Mouse (Mus musculus) midbrain, embryonic 16.5 days (tissue): ENCODE measurements at regions not wholly inside any gene's neighbourhood (a gene's known extent, or its start where the extent isn't known, plus 50 kb on each side); places are given as distances from the start of the nearest gene placed in this dataset.

Experiments
- ATAC-seq: fragments of 200-750 bp; cut with Nextera tagmentation; 2 replicates; pipeline ENCODE4 v1.8.0; 2017; ENCODE audit warnings: moderate TSS enrichment
- H3K27ac ChIP-seq: fragments of 300-500 bp; sonication (generic); 2 replicates; pipeline ENCODE4 v1.5.1; 2014; ENCODE audit warnings: mild to moderate bottlenecking, low read length, mixed read lengths
- H3K27me3 ChIP-seq: fragments of 300-500 bp; sonication (generic); 2 replicates; pipeline ENCODE4 v1.6.1; 2014; ENCODE audit warnings: low read depth, low read length, mixed read lengths; ENCODE audit not compliant: control insufficient read depth, insufficient read depth
- H3K36me3 ChIP-seq: fragments of 300-500 bp; sonication (generic); 2 replicates; pipeline ENCODE4 v1.6.1; 2014; ENCODE audit warnings: mild to moderate bottlenecking, low read length, moderate library complexity, mixed read lengths; ENCODE audit not compliant: control insufficient read depth, insufficient read depth
- H3K4me1 ChIP-seq: fragments of 300-500 bp; sonication (generic); 2 replicates; pipeline ENCODE4 v1.6.1; 2014; ENCODE audit warnings: mild to moderate bottlenecking, low read length, mixed read lengths; ENCODE audit not compliant: control insufficient read depth, insufficient read depth
- H3K4me2 ChIP-seq: fragments of 300-500 bp; sonication (generic); 2 replicates; pipeline ENCODE4 v1.6.1; 2014; ENCODE audit warnings: mild to moderate bottlenecking, low read length, mixed read lengths
- H3K4me3 ChIP-seq: fragments of 300-500 bp; sonication (generic); 2 replicates; pipeline ENCODE4 v1.5.1; 2014; ENCODE audit warnings: low read depth, mild to moderate bottlenecking, low read length, moderate library complexity, mixed read lengths
- H3K9ac ChIP-seq: fragments of 300-500 bp; sonication (generic); 2 replicates; pipeline ENCODE4 v1.6.1; 2014; ENCODE audit warnings: low read depth, low read length, mixed read lengths
- H3K9me3 ChIP-seq: fragments of 300-500 bp; sonication (generic); replicated peaks from 2 replicates; pipeline ENCODE4 v1.6.1; 2014; ENCODE audit warnings: mild to moderate bottlenecking, low read length, mixed read lengths; ENCODE audit not compliant: control insufficient read depth, poor library complexity, severe bottlenecking
- WGBS: fragments of 180-500 bp; shearing (Covaris S2); extraction: QIAGEN DNeasy Blood & Tissue Kit; methylation state at CpG from one replicate; pipeline ENCODE4 v1.1.7; 2014; 5-methylcytosine and 5-hydroxymethylcytosine counted together

GRCm38 (mm10) chr1:51697265-51698192 is 218.3 kb downstream of the Myo1b start:
- Histone ChIP-seq H3K9ac (0 out of 2 replicates have a peak overlapping the region, but pooled peaks have one; percentile 18), H3K27ac (peak overlapping the region; percentile 63), H3K4me2 (peak overlapping the region; percentile 7), H3K9me3 (no peaks in the 10 kb centered on the region), H3K4me1 (peaks cover 7% of the 10 kb centered on the region), H3K36me3 (no peaks in the 10 kb centered on the region), H3K4me3 (no peak overlapping the region), H3K27me3 (no peaks in the 10 kb centered on the region)
- peak; percentile 89 for ATAC-seq
- 4% methylated on average over 19 of the region's 19 CpGs for WGBS

DNA sequence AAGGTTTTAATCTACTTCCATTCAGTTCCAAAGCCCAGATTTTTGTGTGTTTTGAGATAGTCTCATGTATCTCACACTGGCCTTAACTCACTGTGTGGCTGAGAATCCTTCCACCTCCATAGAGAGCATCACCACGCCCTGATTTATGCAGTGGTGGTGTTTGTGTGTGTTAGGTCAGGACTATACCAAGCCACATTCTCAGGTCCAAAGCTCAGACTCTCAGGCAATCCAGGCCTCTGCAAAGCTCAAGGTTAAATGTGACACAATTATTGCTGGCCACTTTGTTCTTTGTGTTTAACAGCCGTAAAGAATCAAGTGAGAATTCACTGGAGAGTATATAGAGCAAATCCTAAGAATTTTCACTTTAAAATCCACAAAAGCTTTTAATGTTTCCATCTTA is 218.2 kb upstream of the Nabp1 start:
- no peaks in the 10 kb centered on the region for H3K27me3 ChIP-seq
- H3K4me1 ChIP-seq: peaks cover 7% of the 10 kb centered on the region
- WGBS: 34% methylated on average over 2 of the region's 2 CpGs
- no peaks in the 10 kb centered on the region for H3K9me3 ChIP-seq
- peak overlapping the region; percentile 63 for H3K27ac ChIP-seq
- no peak overlapping the region for H3K4me2 ChIP-seq
- H3K9ac ChIP-seq: no peak overlapping the region
- H3K4me3 ChIP-seq: no peak overlapping the region
- H3K36me3 ChIP-seq: no peaks in the 10 kb centered on the region
- ATAC-seq: no peak

DNA sequence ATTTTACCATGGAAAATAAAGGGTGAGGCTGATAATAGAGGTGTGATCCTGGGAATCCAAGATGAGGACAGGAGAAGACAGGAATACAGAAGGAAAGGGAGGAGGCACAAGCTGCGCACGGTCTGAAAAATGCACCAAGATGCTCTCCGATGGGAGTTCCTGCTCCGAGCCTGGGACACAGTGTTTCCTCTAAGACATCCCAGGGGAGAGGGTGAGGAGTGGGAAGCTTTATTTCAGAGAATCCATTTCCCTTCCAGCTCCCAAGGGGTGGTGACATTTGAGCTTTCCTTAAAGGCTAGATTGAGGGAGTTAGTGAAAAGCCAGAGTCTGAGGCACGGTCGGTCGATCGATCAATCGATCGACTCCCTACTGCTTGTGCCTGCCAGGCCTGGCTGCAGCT is 212.7 kb upstream of the Nabp1 start:
- Histone ChIP-seq H3K4me2 (no peak overlapping the region), H3K9me3 (no peaks in the 10 kb centered on the region), H3K27ac (no peak overlapping the region), H3K27me3 (no peaks in the 10 kb centered on the region), H3K36me3 (no peaks in the 10 kb centered on the region), H3K4me1 (peaks cover 14% of the 10 kb centered on the region), H3K9ac (no peak overlapping the region), H3K4me3 (no peak overlapping the region)
- 95% methylated on average over 10 of the region's 10 CpGs for WGBS
- ATAC-seq: no peak

DNA sequence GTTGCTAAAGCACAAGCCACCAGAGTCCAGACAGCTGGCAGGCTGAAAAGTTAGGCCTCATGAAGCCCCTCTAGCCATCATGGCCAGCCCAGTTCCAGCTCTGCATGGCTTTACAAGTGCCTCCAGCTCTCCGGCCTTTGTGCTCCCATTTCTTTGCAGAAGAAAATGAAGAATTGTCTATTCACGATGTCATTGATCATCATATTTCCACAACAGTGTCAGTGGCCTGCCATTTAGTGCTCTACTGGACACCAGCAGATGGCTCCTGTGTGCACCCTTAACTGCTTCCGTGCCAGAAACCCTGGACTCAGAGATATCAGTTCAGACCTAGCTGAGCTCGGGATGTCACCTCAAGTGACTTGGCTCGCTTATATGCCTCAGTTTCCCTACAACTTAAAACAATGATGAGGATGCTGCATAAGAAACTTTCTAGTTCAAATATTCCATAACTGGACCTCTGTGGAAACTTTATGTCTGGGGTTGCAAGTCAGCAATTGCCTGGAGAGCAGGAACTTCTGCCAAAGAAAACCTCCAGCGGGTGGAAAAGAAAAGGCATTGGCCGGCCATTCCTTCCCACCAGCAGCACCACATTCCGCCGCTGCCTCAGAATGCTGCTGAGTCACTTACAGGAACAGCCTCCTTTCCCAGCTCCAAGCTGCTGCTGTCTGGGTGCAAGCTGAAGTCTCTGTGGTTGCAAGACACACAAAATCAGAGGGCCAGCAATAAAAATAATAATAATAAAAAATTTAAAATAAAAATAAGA is 211.4 kb upstream of the Nabp1 start:
- Histone ChIP-seq H3K4me3 (no peak overlapping the region), H3K27me3 (no peaks in the 10 kb centered on the region), H3K9me3 (no peaks in the 10 kb centered on the region), H3K4me2 (no peak overlapping the region), H3K27ac (peak overlapping the region; percentile 93; the same call in 1 of the 2 replicates), H3K36me3 (no peaks in the 10 kb centered on the region), H3K9ac (no peak overlapping the region), H3K4me1 (peaks cover 14% of the 10 kb centered on the region)
- no peak for ATAC-seq
- WGBS: 78% methylated on average over 9 of the region's 9 CpGs

GRCm38 (mm10) chr1:51688946-51689345 is 210.7 kb upstream of the Nabp1 start:
- Histone ChIP-seq H3K9ac (no peak overlapping the region), H3K36me3 (no peaks in the 10 kb centered on the region), H3K4me2 (no peak overlapping the region), H3K27me3 (no peaks in the 10 kb centered on the region), H3K9me3 (no peaks in the 10 kb centered on the region), H3K27ac (peak overlapping the region; percentile 93), H3K4me1 (peaks cover 14% of the 10 kb centered on the region), H3K4me3 (no peak overlapping the region)
- WGBS: 75% methylated on average over 5 of the region's 5 CpGs
- ATAC-seq: no peak

GRCm38 (mm10) chr1:51688224-51688545 is 210.0 kb upstream of the Nabp1 start:
- Histone ChIP-seq H3K36me3 (no peaks in the 10 kb centered on the region), H3K27me3 (no peaks in the 10 kb centered on the region), H3K9ac (no peak overlapping the region), H3K4me1 (peaks cover 14% of the 10 kb centered on the region), H3K9me3 (no peaks in the 10 kb centered on the region), H3K4me2 (peak overlapping the region; percentile 27), H3K4me3 (no peak overlapping the region), H3K27ac (peak overlapping the region; percentile 93)
- WGBS: 18% methylated on average over 1 of the region's 1 CpGs
- peak; percentile 65; the same call in 1 of the 2 replicates for ATAC-seq

- WGBS: 22% methylated on average over 7 of the region's 7 CpGs
- peak overlapping the region; percentile 93 for H3K27ac ChIP-seq
- H3K9me3 ChIP-seq: no peaks in the 10 kb centered on the region
- ATAC-seq: peak; percentile 97
- H3K4me1 ChIP-seq: peaks cover 14% of the 10 kb centered on the region
- H3K36me3 ChIP-seq: no peaks in the 10 kb centered on the region
- peak overlapping the region; percentile 41; the same call in 1 of the 2 replicates for H3K9ac ChIP-seq
- no peak overlapping the region for H3K4me3 ChIP-seq
- H3K27me3 ChIP-seq: no peaks in the 10 kb centered on the region
- H3K4me2 ChIP-seq: peak overlapping the region; percentile 27
Observed at GRCm38 (mm10) chr1:51687484-51688223, 209.4 kb upstream of the Nabp1 start.

- 82% methylated on average over 3 of the region's 3 CpGs for WGBS
- no peak for ATAC-seq
- Histone ChIP-seq H3K4me3 (no peak overlapping the region), H3K36me3 (no peaks in the 10 kb centered on the region), H3K27ac (peak overlapping the region; percentile 93), H3K4me1 (peaks cover 14% of the 10 kb centered on the region), H3K9ac (no peak overlapping the region), H3K9me3 (no peaks in the 10 kb centered on the region), H3K4me2 (no peak overlapping the region), H3K27me3 (no peaks in the 10 kb centered on the region)
Observed at GRCm38 (mm10) chr1:51686759-51687158, 208.5 kb upstream of the Nabp1 start.
